Mouse (Mus musculus) right cerebral cortex, postnatal 4 days (tissue): ENCODE data around the gene Atp2b2.

Source experiments
- DNase-seq: peaks from one replicate; pipeline ENCODE4 v3.0.0-alpha.2; 2022

The Atp2b2 gene

GRCm38 (mm10) chr6:113884806-113885205 lies 157.6 kb downstream of the Atp2b2 start:
- DNase-seq, result no peak

GRCm38 (mm10) chr6:113883225-113883624 lies 159.2 kb downstream of the Atp2b2 start:
- DNase-seq, result no peak

GRCm38 (mm10) chr6:113882396-113882795 lies 160.0 kb downstream of the Atp2b2 start:
- no peak for DNase-seq

DNA sequence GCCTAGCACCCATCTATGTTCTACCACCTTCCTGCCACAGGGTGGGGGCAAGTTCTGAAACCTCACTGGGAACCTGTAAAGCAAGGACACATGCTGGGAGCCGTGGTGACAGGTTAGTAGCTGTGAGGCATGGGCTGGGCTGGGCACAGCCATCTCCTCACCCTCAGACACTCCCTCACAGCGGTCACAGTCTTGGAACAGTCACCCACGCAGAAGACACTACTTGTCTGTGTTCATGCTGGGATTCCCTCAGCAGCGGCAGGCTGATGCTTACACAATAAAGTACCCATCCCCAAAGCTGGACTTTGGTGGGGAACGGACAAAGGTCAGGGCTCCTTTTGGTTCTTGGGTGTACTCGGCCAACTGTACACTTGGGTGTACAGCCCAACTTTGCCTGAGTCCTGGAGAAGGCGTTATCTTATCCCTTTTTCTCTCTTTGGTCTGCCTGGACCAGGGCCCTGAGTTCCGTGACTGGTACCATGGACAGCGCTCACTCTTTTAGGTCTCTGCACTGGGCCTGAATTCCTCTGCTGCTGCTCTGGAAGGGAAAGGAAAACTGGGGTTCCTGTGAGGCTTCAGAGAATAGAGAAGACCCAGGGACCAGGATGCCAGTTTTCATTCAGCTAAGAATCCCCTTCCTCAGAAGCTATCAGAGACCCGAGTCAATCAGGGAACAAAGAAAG lies 160.7 kb downstream of the Atp2b2 start:
- no peak for DNase-seq

- no peak for DNase-seq
Measured at GRCm38 (mm10) chr6:113879366-113879765, 163.0 kb downstream of the Atp2b2 start.

DNA sequence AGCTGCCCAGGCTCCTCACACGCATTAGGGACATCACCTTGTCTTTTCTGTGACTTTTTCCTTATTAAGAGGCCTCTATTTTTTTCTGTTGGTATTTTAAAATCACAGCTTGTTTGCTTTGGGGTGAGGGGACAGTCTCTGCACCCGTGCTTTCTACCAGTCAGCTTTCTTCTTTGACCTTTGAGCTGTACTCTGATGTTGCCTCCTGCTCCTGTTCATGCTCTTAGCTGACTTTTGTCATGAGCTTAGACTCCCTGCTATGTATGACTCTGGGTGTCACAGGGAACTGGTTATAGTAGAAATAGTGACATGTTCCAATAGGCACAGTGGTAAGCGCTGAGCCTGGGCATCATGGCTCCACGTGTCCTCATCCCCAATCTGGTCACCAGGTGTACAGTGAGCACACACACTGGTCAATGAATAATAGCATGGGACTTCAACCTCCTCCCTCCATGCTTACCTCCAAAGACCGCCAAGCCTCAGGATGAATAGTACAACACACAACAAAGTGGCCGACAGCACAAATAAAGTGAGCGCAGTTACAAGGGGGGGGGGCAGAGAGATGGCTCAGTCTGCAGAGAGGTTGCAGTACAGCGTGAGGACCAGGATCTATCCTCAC lies 163.8 kb downstream of the Atp2b2 start:
- DNase-seq, result no peak

GRCm38 (mm10) chr6:113876585-113876984 lies 165.8 kb downstream of the Atp2b2 start:
- no peak for DNase-seq

GRCm38 (mm10) chr6:113875201-113875600 lies 167.2 kb downstream of the Atp2b2 start:
- no peak for DNase-seq

GRCm38 (mm10) chr6:113872654-113873053 lies 169.8 kb downstream of the Atp2b2 start:
- no peak for DNase-seq

- no peak for DNase-seq
Measured at GRCm38 (mm10) chr6:113870775-113871174, 171.6 kb downstream of the Atp2b2 start.

- no peak for DNase-seq
Measured at GRCm38 (mm10) chr6:113868552-113868951, 173.9 kb downstream of the Atp2b2 start.

DNA sequence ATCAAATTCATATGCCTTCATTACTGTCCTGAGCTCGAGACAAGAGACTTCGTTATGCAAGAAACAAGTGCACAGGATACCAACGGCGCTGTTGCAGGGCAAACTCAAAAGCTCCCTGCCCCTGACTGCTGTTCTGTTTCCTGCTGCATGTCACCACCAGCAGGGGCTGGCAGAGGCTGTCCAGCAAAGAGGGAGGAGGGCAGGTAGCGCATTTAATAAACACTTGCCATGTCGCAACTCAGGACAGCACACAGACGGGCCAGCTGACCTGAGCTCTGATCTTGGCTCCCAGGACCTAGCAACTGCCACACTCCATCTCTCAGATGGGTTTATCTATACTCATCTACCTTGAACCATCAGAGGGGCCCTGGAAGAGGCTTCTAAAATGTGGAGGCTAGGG lies 176.7 kb downstream of the Atp2b2 start:
- DNase-seq, result no peak

GRCm38 (mm10) chr6:113864812-113865211 lies 177.6 kb downstream of the Atp2b2 start:
- DNase-seq, result no peak

GRCm38 (mm10) chr6:113862955-113863354 lies 179.5 kb downstream of the Atp2b2 start:
- no peak for DNase-seq

DNA sequence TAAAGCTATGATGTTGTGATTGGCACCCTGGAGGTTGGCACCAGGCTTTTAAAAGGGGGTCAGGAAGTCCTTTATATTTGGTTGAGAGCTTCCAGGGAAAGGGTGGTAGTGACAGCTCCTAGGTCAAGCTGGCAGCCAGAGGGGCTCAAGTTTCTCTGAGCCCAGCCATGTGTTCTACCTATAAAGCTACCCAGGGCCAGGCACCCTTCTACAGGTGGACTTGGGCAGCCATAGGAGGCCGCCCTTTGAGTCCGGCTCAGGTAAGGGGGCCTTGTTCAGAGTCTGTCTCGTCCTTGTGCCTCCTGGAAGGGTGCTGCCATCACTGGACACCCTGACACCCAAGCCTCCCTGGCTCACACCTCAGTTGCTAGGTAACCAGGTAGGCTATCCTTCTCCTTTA lies 180.5 kb downstream of the Atp2b2 start:
- no peak for DNase-seq

GRCm38 (mm10) chr6:113861375-113861770 lies 181.0 kb downstream of the Atp2b2 start:
- DNase-seq, result no peak

- peak; percentile 68 for DNase-seq
Measured at GRCm38 (mm10) chr6:113860735-113861374, 181.6 kb downstream of the Atp2b2 start.

- no peak for DNase-seq
Measured at GRCm38 (mm10) chr6:113860023-113860734, 182.2 kb downstream of the Atp2b2 start.

- DNase-seq, result no peak
Measured at GRCm38 (mm10) chr6:113858317-113858716, 184.1 kb downstream of the Atp2b2 start.

- no peak for DNase-seq
Measured at GRCm38 (mm10) chr6:113857310-113857873, 185.0 kb downstream of the Atp2b2 start.

DNA sequence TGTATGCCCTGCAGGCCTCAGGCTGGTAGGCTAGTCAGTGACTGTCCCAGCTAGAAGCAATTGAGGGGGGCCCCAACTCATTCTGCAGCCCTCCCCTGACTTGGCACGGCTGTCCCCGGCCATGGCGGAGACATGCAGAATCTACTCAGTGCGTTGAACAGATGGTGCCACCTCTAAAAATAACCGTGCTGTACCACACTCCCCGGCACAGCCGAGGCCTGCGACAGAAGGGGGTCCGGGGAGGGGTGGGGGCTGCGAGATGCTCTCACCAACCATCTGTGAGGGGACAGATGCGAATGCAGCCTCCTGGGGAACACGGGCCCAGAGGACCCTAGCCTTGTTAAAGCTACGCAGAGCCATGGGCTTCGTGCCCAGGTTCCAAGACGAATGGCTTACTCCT lies 185.6 kb downstream of the Atp2b2 start:
- peak; percentile 75 for DNase-seq

DNA sequence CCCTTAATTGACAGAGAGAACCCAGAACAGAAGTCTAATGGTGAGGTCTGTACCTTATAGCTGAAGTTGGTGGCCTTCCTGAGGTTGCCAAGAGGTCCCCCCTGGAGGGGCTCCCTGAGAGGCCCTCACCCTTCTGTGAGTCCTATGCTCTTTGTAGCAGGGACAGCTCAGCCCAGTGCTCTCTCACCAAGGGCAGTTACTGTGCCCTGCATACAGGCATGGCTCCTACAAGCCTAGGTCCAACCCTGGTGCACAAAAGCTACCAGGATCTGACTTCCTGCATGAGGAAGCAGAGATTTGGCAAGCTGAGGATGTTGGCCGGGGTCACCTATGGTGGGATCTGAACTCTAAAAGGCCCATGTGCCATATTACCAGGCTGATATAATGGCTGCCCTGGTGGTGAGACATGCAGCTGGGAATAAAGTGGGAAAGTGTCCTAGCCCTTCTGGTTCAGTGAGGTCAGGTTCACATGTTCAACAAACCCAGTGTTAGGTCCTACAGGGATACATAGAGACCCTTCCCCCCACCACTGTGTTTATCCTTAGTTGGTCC lies 186.2 kb downstream of the Atp2b2 start:
- no peak for DNase-seq

GRCm38 (mm10) chr6:113855581-113855980 lies 186.8 kb downstream of the Atp2b2 start:
- DNase-seq, result no peak
